Mouse (Mus musculus) B cell, adult 62 days (primary cell): ENCODE results near the gene Aar2. TPM values are rescaled to one million over a fixed set of nuclear protein-coding genes. Genes with fewer than 3 reads are reported as not detected.

Experiments
- total RNA-seq: library from RNA; stranded (reverse); gene quantifications from 4 replicates; pipeline ENCODE4 v1.2.4, GENCODE M21; 2023

Aar2 gene
- 29.2 to 39.8 TPM (median 32.3 TPM) in 4 replicates for total RNA-seq

GRCm38 (mm10) chr2:156547123-156547891 is at the start of gene Aar2:
TSS of gene Aar2 (plus strand) at chr2:156547584.

GRCm38 (mm10) chr2:156613541-156614257 is 66.3 kb downstream of the Aar2 start, which contains the start of gene Dlgap4:
TSS of gene Dlgap4 (plus strand) at chr2:156613705.

Other genes with a start within 250 kb of the Aar2 start
- 8.7 to 10.7 TPM (median 9.9 TPM) in 4 replicates for gene Cnbd2, start 235.3 kb upstream of the Aar2 start, total RNA-seq
- 136 to 156 TPM (median 147 TPM) in 4 replicates for gene Scand1, start 234.9 kb upstream of the Aar2 start, total RNA-seq
- gene Epb41l1, start 126.7 kb upstream of the Aar2 start, total RNA-seq, result not detected in 4 replicates
- gene Dlgap4, start 66.1 kb downstream of the Aar2 start, total RNA-seq, result 61.4 to 72.0 TPM (median 65.7 TPM) in 4 replicates
- gene Myl9, start 227.8 kb downstream of the Aar2 start, total RNA-seq, result 0.94 to 2.5 TPM (median 2.4 TPM) in 3 of 4 replicates, not detected in the other